Mouse (Mus musculus) midbrain, embryonic 14.5 days (tissue): ENCODE measurements around the gene Sprr2a3. TPM values are rescaled to one million over a fixed set of nuclear protein-coding genes. Genes with fewer than 3 reads are reported as not detected.
"Not testable (repeated sequence)": the region's sequence is repeated elsewhere in the genome, so short reads cannot be mapped to it uniquely, and the experiment has no call there.

Source experiments
- ATAC-seq: fragments of 200-750 bp; cut with Nextera tagmentation; 2 replicates; pipeline ENCODE4 v1.8.0; 2017; ENCODE audit warnings: moderate number of reproducible peaks, moderate library complexity; ENCODE audit not compliant: low FRiP score, low TSS enrichment
- DNase-seq: peaks from one replicate; pipeline ENCODE4 v3.0.0-alpha.2; 2015
- H3K27ac ChIP-seq: fragments of 300-500 bp; sonication (generic); replicated peaks from 2 replicates; pipeline ENCODE4 v1.5.1; 2014; ENCODE audit warnings: mild to moderate bottlenecking, low read depth, low read length, moderate library complexity
- H3K27me3 ChIP-seq: fragments of 300-500 bp; sonication (generic); 2 replicates; pipeline ENCODE4 v1.6.1; 2014; ENCODE audit warnings: low read length, control low read depth, mixed read lengths; ENCODE audit not compliant: control insufficient read depth, insufficient read depth
- H3K36me3 ChIP-seq: fragments of 300-500 bp; sonication (generic); 2 replicates; pipeline ENCODE4 v1.6.1; 2014; ENCODE audit warnings: low read length, control low read depth; ENCODE audit not compliant: control insufficient read depth, insufficient read depth
- H3K4me1 ChIP-seq: fragments of 300-500 bp; sonication (generic); 2 replicates; pipeline ENCODE4 v1.6.1; 2014; ENCODE audit warnings: mild to moderate bottlenecking, antibody characterized with exemption, low read length, control low read depth; ENCODE audit not compliant: control insufficient read depth, insufficient read depth
- H3K4me2 ChIP-seq: fragments of 300-500 bp; sonication (generic); 2 replicates; pipeline ENCODE4 v1.6.1; 2014; ENCODE audit warnings: mild to moderate bottlenecking, low read length, moderate library complexity
- H3K4me3 ChIP-seq: fragments of 300-500 bp; sonication (generic); replicated peaks from 2 replicates; pipeline ENCODE4 v1.5.1; 2014; ENCODE audit warnings: low read depth, low read length
- H3K9ac ChIP-seq: fragments of 300-500 bp; sonication (generic); replicated peaks from 2 replicates; pipeline ENCODE4 v1.6.1; 2014; ENCODE audit warnings: mild to moderate bottlenecking, low read length, moderate library complexity
- H3K9me3 ChIP-seq: fragments of 300-500 bp; sonication (generic); 2 replicates; pipeline ENCODE4 v1.6.1; 2016; ENCODE audit warnings: low read length, control low read depth, mixed read lengths; ENCODE audit not compliant: control insufficient read depth
- WGBS: fragments of 180-500 bp; shearing (Covaris S2); extraction: QIAGEN DNeasy Blood & Tissue Kit; methylation state at CpG from one replicate; pipeline ENCODE4 v1.1.7; 2014; 5-methylcytosine and 5-hydroxymethylcytosine counted together
- polyA plus RNA-seq: library from polyadenylated mRNA; unstranded; fragments of >200 nt; fragmentation: Nextera tagmentation; extraction: Ambion mirVana; gene quantifications from 2 replicates; pipeline ENCODE4 v1.2.1, GENCODE M21; 2014

The Sprr2a3 gene
- polyA plus RNA-seq, 1 experiment from 2014 or later: not detected

GRCm38 (mm10) chr3:92258526-92258925, 26.7 kb upstream of the Sprr2a3 start:
- not testable (repeated sequence) for H3K9me3 ChIP-seq, H3K27me3 ChIP-seq, H3K4me1 ChIP-seq, DNase-seq, H3K9ac ChIP-seq, H3K27ac ChIP-seq, H3K4me2 ChIP-seq, H3K4me3 ChIP-seq, H3K36me3 ChIP-seq
- 0 out of 2 replicates have a peak, but pooled peaks have one; percentile 53 for ATAC-seq

GRCm38 (mm10) chr3:92263462-92263861, 21.8 kb upstream of the Sprr2a3 start:
- not testable (repeated sequence) for H3K4me1 ChIP-seq, DNase-seq, H3K4me3 ChIP-seq, H3K36me3 ChIP-seq, H3K9me3 ChIP-seq, H3K27ac ChIP-seq, H3K27me3 ChIP-seq, H3K9ac ChIP-seq, H3K4me2 ChIP-seq
- peak; percentile 21; the same call in 1 of the 2 replicates for ATAC-seq
- no CpG with 5 or more reads among the region's 2 CpGs for WGBS

- no CpG with 5 or more reads among the region's 4 CpGs for WGBS
- DNase-seq, H3K27me3 ChIP-seq, H3K9me3 ChIP-seq, H3K4me2 ChIP-seq, H3K36me3 ChIP-seq, ATAC-seq, H3K27ac ChIP-seq, H3K4me3 ChIP-seq, H3K4me1 ChIP-seq, H3K9ac ChIP-seq: not testable (repeated sequence)
These were observed 13.7 kb upstream of the Sprr2a3 start for GRCm38 (mm10) chr3:92271414-92271985.

GRCm38 (mm10) chr3:92273504-92273903, 11.7 kb upstream of the Sprr2a3 start:
- H3K27ac ChIP-seq, H3K27me3 ChIP-seq, H3K36me3 ChIP-seq, DNase-seq, H3K4me3 ChIP-seq, ATAC-seq, H3K4me2 ChIP-seq, H3K4me1 ChIP-seq, H3K9me3 ChIP-seq, H3K9ac ChIP-seq: not testable (repeated sequence)

GRCm38 (mm10) chr3:92274018-92274417, 11.2 kb upstream of the Sprr2a3 start:
- not testable (repeated sequence) for ATAC-seq, H3K27ac ChIP-seq, H3K9me3 ChIP-seq, H3K4me1 ChIP-seq, H3K9ac ChIP-seq, H3K36me3 ChIP-seq, H3K4me2 ChIP-seq, H3K27me3 ChIP-seq, DNase-seq, H3K4me3 ChIP-seq
- WGBS: no CpG with 5 or more reads among the region's 1 CpGs

- not testable (repeated sequence) for H3K4me3 ChIP-seq, H3K4me1 ChIP-seq, H3K9ac ChIP-seq, ATAC-seq, DNase-seq, H3K27ac ChIP-seq, H3K27me3 ChIP-seq, H3K36me3 ChIP-seq, H3K4me2 ChIP-seq, H3K9me3 ChIP-seq
These were observed 5.6 kb upstream of the Sprr2a3 start for GRCm38 (mm10) chr3:92279663-92280062.

GRCm38 (mm10) chr3:92280963-92281606, 4.1 kb upstream of the Sprr2a3 start:
- H3K27me3 ChIP-seq, H3K9me3 ChIP-seq, H3K36me3 ChIP-seq, H3K27ac ChIP-seq, DNase-seq, H3K9ac ChIP-seq, H3K4me2 ChIP-seq, ATAC-seq, H3K4me3 ChIP-seq, H3K4me1 ChIP-seq: not testable (repeated sequence)
- WGBS: 94% methylated on average over 5 of the region's 12 CpGs

- H3K36me3 ChIP-seq, H3K9ac ChIP-seq, H3K27me3 ChIP-seq, H3K4me1 ChIP-seq, H3K4me3 ChIP-seq, DNase-seq, H3K9me3 ChIP-seq, H3K27ac ChIP-seq, H3K4me2 ChIP-seq: not testable (repeated sequence)
- ATAC-seq: peak; percentile 48
- 57% methylated on average over 3 of the region's 6 CpGs for WGBS
These were observed 3.3 kb downstream of the Sprr2a3 start for GRCm38 (mm10) chr3:92288489-92288888.

GRCm38 (mm10) chr3:92307406-92307805, 22.2 kb downstream of the Sprr2a3 start:
- DNase-seq (no peak), ATAC-seq (no peak)
- H3K4me1 ChIP-seq: no peaks in the 10 kb centered on the region
- H3K9ac ChIP-seq: no peak overlapping the region
- H3K9me3 ChIP-seq: no peaks in the 10 kb centered on the region
- no peak overlapping the region for H3K4me3 ChIP-seq
- H3K27me3 ChIP-seq: no peaks in the 10 kb centered on the region
- 94% methylated on average over 1 of the region's 1 CpGs for WGBS
- no peaks in the 10 kb centered on the region for H3K36me3 ChIP-seq
- no peak overlapping the region for H3K4me2 ChIP-seq
- H3K27ac ChIP-seq: no peak overlapping the region
